Mouse (Mus musculus): ENCODE data around the gene Pld2. TPM values are rescaled to one million over a fixed set of nuclear protein-coding genes. Genes with fewer than 3 reads are reported as not detected.
A peak's percentile ranks its signal among the peaks of the same experiment; 100 is the strongest.

Pld2 gene
- polyA plus RNA-seq, 1 experiment from 2014 or later = 7.2 TPM

DNA sequence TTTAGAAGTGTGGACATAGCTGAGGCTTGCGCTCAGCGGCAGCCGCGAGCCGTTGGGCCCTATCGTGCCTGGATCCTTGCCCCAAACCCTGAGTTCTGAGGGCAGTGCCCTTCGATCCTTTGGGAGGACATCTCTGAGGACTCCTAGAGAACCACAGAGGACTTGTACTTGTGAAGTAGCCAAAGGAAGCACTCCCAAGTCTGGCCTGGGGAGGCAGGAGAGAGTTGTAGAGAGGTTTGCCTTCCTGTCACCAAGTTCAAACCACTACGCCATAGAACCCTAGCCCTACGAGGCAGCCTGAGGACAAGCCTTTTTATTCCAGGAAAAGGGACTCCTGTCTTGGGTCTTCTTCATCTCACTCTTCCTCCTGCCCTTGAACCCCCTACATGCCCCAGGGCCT lies 17.7 kb downstream of the Pld2 start:
- WGBS = 93% methylated on average over 9 of the region's 9 CpGs

DNA sequence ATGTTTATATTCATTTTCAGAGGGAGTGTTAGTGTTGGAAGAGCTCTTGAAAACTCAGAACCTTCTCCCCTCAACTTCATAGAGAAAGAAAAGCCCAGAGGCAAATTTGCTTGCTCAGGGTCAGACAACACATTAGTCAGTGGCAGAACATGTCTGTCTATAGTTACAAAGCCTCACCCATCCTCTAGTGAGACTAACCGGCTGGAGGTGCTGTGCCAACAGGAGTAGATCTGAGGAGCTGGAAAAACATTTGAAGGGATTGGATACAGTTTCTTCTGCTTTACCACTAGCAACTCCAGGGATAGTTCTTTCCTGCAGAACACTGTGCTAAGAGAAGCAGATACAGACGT lies 22.0 kb downstream of the Pld2 start:
- Histone ChIP-seq H3K9ac (ENCODE audit: low read depth, low read length) (no peak overlapping the region), H3K27ac (peak overlapping the region; percentile 94), H3K27me3 (ENCODE audit: insufficient read depth, low read length) (no peaks in the 10 kb centered on the region), H3K4me2 (ENCODE audit: low read length) (peak overlapping the region; percentile 96), H3K4me3 (replicated peaks; ENCODE audit: low read depth, low read length) (peak overlapping the region; percentile 96), H3K4me1 (replicated peaks; ENCODE audit: insufficient read depth, low read length) (peaks cover 15% of the 10 kb centered on the region; the same call in 1 of the 2 replicates), H3K36me3 (ENCODE audit: insufficient read depth, low read length) (no peaks in the 10 kb centered on the region), H3K9me3 (replicated peaks; ENCODE audit: low read length) (no peaks in the 10 kb centered on the region)
- no peak for DNase-seq (ENCODE audit: low spot score)
- TF ChIP-seq CTCF (IDR thresholded peaks at IDR 0.05; ENCODE audit: low read depth) = peak; percentile 33; the same call in 1 of the 2 replicates
- WGBS = 0% methylated on average over 2 of the region's 2 CpGs
- peak; percentile 5; the same call in 1 of the 2 replicates for ATAC-seq (replicated peaks; ENCODE audit: low FRiP score, low read depth)

More for the DNA sequence above, 17.7 kb downstream of the Pld2 start:
- Histone ChIP-seq H3K27ac (no peak overlapping the region), H3K4me2 (ENCODE audit: low read length) (no peak overlapping the region), H3K9ac (ENCODE audit: low read depth, low read length) (no peak overlapping the region), H3K4me1 (replicated peaks; ENCODE audit: insufficient read depth, low read length) (0 out of 2 replicates have a peak, but pooled peaks cover 2% of the 10 kb centered on the region), H3K36me3 (ENCODE audit: insufficient read depth, low read length) (no peaks in the 10 kb centered on the region), H3K4me3 (replicated peaks; ENCODE audit: low read depth, low read length) (no peak overlapping the region), H3K27me3 (ENCODE audit: insufficient read depth, low read length) (no peaks in the 10 kb centered on the region), H3K9me3 (replicated peaks; ENCODE audit: low read length) (no peaks in the 10 kb centered on the region)
- ATAC-seq (replicated peaks; ENCODE audit: low FRiP score, low read depth) (no peak), DNase-seq (ENCODE audit: low spot score) (no peak)
- TF ChIP-seq CTCF (IDR thresholded peaks at IDR 0.05; ENCODE audit: low read depth) = no peak

- ATAC-seq (replicated peaks; ENCODE audit: low FRiP score, low read depth) (peak; percentile 90), DNase-seq (ENCODE audit: low spot score) (peak; percentile 95)
- H3K27me3 ChIP-seq (ENCODE audit: insufficient read depth, low read length) = no peaks in the 10 kb centered on the region
- H3K4me3 ChIP-seq (replicated peaks; ENCODE audit: low read depth, low read length) = peak within 1 kb of the TSS; percentile 96
- no peaks in the 10 kb centered on the region for H3K36me3 ChIP-seq (ENCODE audit: insufficient read depth, low read length)
- peak within 1 kb of the TSS; percentile 94 for H3K27ac ChIP-seq
- under 1% methylated on average over 43 of the region's 57 CpGs for WGBS
- peaks cover 17% of the 10 kb centered on the region; the same call in 1 of the 2 replicates for H3K4me1 ChIP-seq (replicated peaks; ENCODE audit: insufficient read depth, low read length)
- peak within 1 kb of the TSS; percentile 96 for H3K4me2 ChIP-seq (ENCODE audit: low read length)
- peak within 1 kb of the TSS; percentile 88 for H3K9ac ChIP-seq (ENCODE audit: low read depth, low read length)
- H3K9me3 ChIP-seq (replicated peaks; ENCODE audit: low read length) = no peaks in the 10 kb centered on the region
- no peak for TF ChIP-seq CTCF (IDR thresholded peaks at IDR 0.05; ENCODE audit: low read depth)
Measured at GRCm38 (mm10) chr11:70562287-70562994, 22.6 kb downstream of the Pld2 start, which contains the start of gene Mink1. Gene Mink1, plus strand, starts transcription at chr11:70562881.

GRCm38 (mm10) chr11:70562995-70563469 lies 23.2 kb downstream of the Pld2 start:
- ATAC-seq (replicated peaks; ENCODE audit: low FRiP score, low read depth) (no peak; the same call in none of the 2 replicates), DNase-seq (ENCODE audit: low spot score) (no peak)
- 0% methylated on average over 28 of the region's 31 CpGs for WGBS
- TF ChIP-seq CTCF (IDR thresholded peaks at IDR 0.05; ENCODE audit: low read depth) = no peak
- Histone ChIP-seq H3K36me3 (ENCODE audit: insufficient read depth, low read length) (no peaks in the 10 kb centered on the region), H3K9ac (ENCODE audit: low read depth, low read length) (peak overlapping the region; percentile 88), H3K4me2 (ENCODE audit: low read length) (peak overlapping the region; percentile 96), H3K4me3 (replicated peaks; ENCODE audit: low read depth, low read length) (peak overlapping the region; percentile 96), H3K27ac (peak overlapping the region; percentile 94), H3K4me1 (replicated peaks; ENCODE audit: insufficient read depth, low read length) (peaks cover 17% of the 10 kb centered on the region; the same call in 1 of the 2 replicates), H3K27me3 (ENCODE audit: insufficient read depth, low read length) (no peaks in the 10 kb centered on the region), H3K9me3 (replicated peaks; ENCODE audit: low read length) (no peaks in the 10 kb centered on the region)

- peak overlapping the region; percentile 94 for H3K27ac ChIP-seq
- peak overlapping the region; percentile 96 for H3K4me2 ChIP-seq (ENCODE audit: low read length)
- DNase-seq (ENCODE audit: low spot score) (peak; percentile 80), ATAC-seq (replicated peaks; ENCODE audit: low FRiP score, low read depth) (no peak; the same call in 1 of the 2 replicates)
- peak overlapping the region; percentile 96 for H3K4me3 ChIP-seq (replicated peaks; ENCODE audit: low read depth, low read length)
- WGBS = under 1% methylated on average over 25 of the region's 25 CpGs
- peak overlapping the region; percentile 88 for H3K9ac ChIP-seq (ENCODE audit: low read depth, low read length)
- no peaks in the 10 kb centered on the region for H3K9me3 ChIP-seq (replicated peaks; ENCODE audit: low read length)
- TF ChIP-seq CTCF (IDR thresholded peaks at IDR 0.05; ENCODE audit: low read depth) = no peak; the same call in 1 of the 2 replicates
- H3K27me3 ChIP-seq (ENCODE audit: insufficient read depth, low read length) = no peaks in the 10 kb centered on the region
- H3K36me3 ChIP-seq (ENCODE audit: insufficient read depth, low read length) = no peaks in the 10 kb centered on the region
- H3K4me1 ChIP-seq (replicated peaks; ENCODE audit: insufficient read depth, low read length) = peaks cover 17% of the 10 kb centered on the region; the same call in 1 of the 2 replicates
Measured at GRCm38 (mm10) chr11:70563470-70564275, 23.8 kb downstream of the Pld2 start.

DNA sequence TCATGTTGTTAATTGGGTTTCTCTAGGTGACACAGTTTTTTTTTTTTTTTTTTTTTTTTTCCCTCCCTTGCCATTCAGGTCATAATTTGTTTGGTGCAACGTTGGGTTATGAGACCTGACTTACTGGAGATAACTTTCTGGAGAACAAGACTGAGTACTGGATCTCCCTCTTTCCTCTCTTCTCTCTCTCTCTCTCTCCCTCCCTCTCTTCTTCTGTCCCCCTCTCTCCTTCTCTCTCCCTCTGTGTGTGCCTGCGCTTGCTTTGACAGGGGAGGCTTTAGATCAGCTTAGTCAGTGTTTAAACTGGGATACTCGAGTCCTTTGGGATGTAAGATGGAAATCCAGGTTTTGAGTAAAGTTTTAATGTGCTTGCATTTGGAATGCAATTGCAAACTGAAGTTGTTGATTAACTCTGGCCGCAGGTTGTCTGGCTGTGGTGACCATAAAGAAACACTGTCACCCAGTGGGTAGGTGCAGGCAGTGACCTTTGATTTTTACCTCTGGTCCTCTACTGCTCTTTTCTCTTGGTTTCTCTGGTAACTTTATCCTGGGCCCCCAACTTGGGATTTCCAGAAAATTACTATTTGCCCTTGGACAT lies 24.5 kb downstream of the Pld2 start:
- peak; percentile 22; the same call in 1 of the 2 replicates for TF ChIP-seq CTCF (IDR thresholded peaks at IDR 0.05; ENCODE audit: low read depth)
- Histone ChIP-seq H3K4me2 (ENCODE audit: low read length) (peak overlapping the region; percentile 96), H3K4me3 (replicated peaks; ENCODE audit: low read depth, low read length) (peak overlapping the region; percentile 96), H3K9ac (ENCODE audit: low read depth, low read length) (peak overlapping the region; percentile 88; the same call in 1 of the 2 replicates), H3K27ac (peak overlapping the region; percentile 94), H3K36me3 (ENCODE audit: insufficient read depth, low read length) (no peaks in the 10 kb centered on the region), H3K4me1 (replicated peaks; ENCODE audit: insufficient read depth, low read length) (peaks cover 17% of the 10 kb centered on the region; the same call in 1 of the 2 replicates), H3K9me3 (replicated peaks; ENCODE audit: low read length) (no peaks in the 10 kb centered on the region), H3K27me3 (ENCODE audit: insufficient read depth, low read length) (no peaks in the 10 kb centered on the region)
- ATAC-seq (replicated peaks; ENCODE audit: low FRiP score, low read depth) (no peak), DNase-seq (ENCODE audit: low spot score) (no peak)
- 15% methylated on average over 4 of the region's 4 CpGs for WGBS
